ENCODE assay signal across 7 mouse cellular contexts in the genomic region with DNA sequence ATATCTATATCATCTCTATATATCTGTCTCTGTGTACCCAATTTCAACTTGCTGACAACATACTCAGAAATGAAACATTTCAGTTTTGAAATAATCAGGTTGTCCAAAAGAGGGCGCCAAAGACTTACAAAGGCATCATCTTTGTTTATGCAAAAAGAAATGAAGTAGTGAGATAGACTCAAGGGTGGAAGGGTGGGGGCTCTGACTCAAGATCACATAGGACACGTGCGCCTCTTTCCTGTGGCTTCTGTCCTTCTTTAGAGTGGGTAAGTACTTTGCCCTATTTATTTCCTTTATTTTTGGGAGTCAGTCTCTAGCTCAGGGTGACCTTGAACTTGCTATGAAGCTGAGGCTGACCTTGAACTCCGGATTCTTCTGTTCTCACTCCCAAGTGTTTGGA. TPM values are rescaled to one million over a fixed set of nuclear protein-coding genes. Genes with fewer than 3 reads are reported as not detected.
DNase-seq lines count a peak whose midpoint lies in the region; ATAC-seq and TF ChIP-seq lines count a peak whose summit lies in the region.

No protein-coding gene starts in this region.

- H3K36me3 ChIP-seq in kidney, adult 2 months (ENCODE audit: control insufficient read depth, insufficient read depth, low read length): no peaks in the 10 kb centered on the region
- no peaks in the 10 kb centered on the region for H3K36me3 ChIP-seq in kidney, embryonic 16.5 days (ENCODE audit: insufficient read depth, low read length)

- peak; percentile 33 for DNase-seq in kidney, adult 2 months
- DNase-seq in 416B (ENCODE audit: low read depth): peak; percentile 75
- peak; percentile 53 for DNase-seq in CD4-positive, CD25-positive, alpha-beta regulatory T cell, adult 2 months (ENCODE audit: low read depth, low spot score)
- DNase-seq in cerebellum, adult 2 months: peak in 1 of 2 experiments; percentile 47
- peak; percentile 39 for DNase-seq in hindlimb bud, embryonic 11.5 days (ENCODE audit: extremely low spot score, low read depth, low spot score)
- peak; percentile 57 for DNase-seq in naive thymus-derived CD4-positive, alpha-beta T cell, adult 2 months (ENCODE audit: low read depth)

- TF ChIP-seq CTCF in kidney, adult 2 months (conservative IDR thresholded peaks at IDR 0.05; ENCODE audit: insufficient read depth, insufficient read length, low read depth, low read length): peak; percentile 38
- TF ChIP-seq CTCF in cerebellum, adult 2 months (IDR thresholded peaks at IDR 0.05; ENCODE audit: borderline replicate concordance, insufficient read depth, low read depth, low read length): peak; percentile 59; the same call in 1 of the 2 replicates

- H3K4me2 ChIP-seq in kidney, embryonic 16.5 days (replicated peaks; ENCODE audit: low read depth, low read length): no peak overlapping the region

- H3K9me3 ChIP-seq in kidney, embryonic 16.5 days (ENCODE audit: low read length): no peaks in the 10 kb centered on the region

- 29% methylated on average over 4 of the region's 4 CpGs for WGBS in kidney, adult 2 months
- 37% methylated on average over 4 of the region's 4 CpGs for WGBS in kidney, embryonic 16.5 days
- WGBS in cerebellum, adult 2 months: 36% methylated on average over 4 of the region's 4 CpGs

- no peak overlapping the region for H3K4me3 ChIP-seq in kidney, adult 2 months (ENCODE audit: insufficient read depth, low read depth, low read length)
- H3K4me3 ChIP-seq in kidney, embryonic 16.5 days (ENCODE audit: low read length): no peak overlapping the region
- no peak overlapping the region for H3K4me3 ChIP-seq in cerebellum, adult 2 months (replicated peaks; ENCODE audit: insufficient read depth, low read depth, low read length)

- no peak for ATAC-seq in kidney, embryonic 16.5 days (ENCODE audit: low FRiP score, low TSS enrichment)

- no peaks in the 10 kb centered on the region for H3K4me1 ChIP-seq in kidney, adult 2 months (ENCODE audit: control insufficient read depth, insufficient read depth, low read length)
- H3K4me1 ChIP-seq in kidney, embryonic 16.5 days (ENCODE audit: insufficient read depth, low read length): no peaks in the 10 kb centered on the region
- no peaks in the 10 kb centered on the region for H3K4me1 ChIP-seq in cerebellum, adult 2 months (ENCODE audit: control insufficient read depth, insufficient read depth, low read length)

- no peak overlapping the region for H3K9ac ChIP-seq in kidney, embryonic 16.5 days (replicated peaks; ENCODE audit: low read length)

- H3K27me3 ChIP-seq in kidney, adult 2 months (replicated peaks; ENCODE audit: control insufficient read depth, insufficient read depth, low read length): no peaks in the 10 kb centered on the region
- no peaks in the 10 kb centered on the region for H3K27me3 ChIP-seq in kidney, embryonic 16.5 days (ENCODE audit: insufficient read depth, low read length)
- no peaks in the 10 kb centered on the region for H3K27me3 ChIP-seq in cerebellum, adult 2 months (ENCODE audit: control insufficient read depth, insufficient read depth, low read length)

- no peak overlapping the region for H3K27ac ChIP-seq in kidney, adult 2 months (ENCODE audit: insufficient read depth, low read depth, low read length)
- H3K27ac ChIP-seq in kidney, embryonic 16.5 days (ENCODE audit: low read length): no peak overlapping the region
- H3K27ac ChIP-seq in cerebellum, adult 2 months (ENCODE audit: insufficient read depth, low read length): no peak overlapping the region

- TF ChIP-seq POLR2A in kidney, adult 2 months (IDR thresholded peaks at IDR 0.05; ENCODE audit: low read depth, low read length): no peak
- no peak for TF ChIP-seq POLR2A in cerebellum, adult 2 months (IDR thresholded peaks at IDR 0.05; ENCODE audit: borderline replicate concordance, insufficient read depth, low read length)

RNA-seq across cellular contexts. Expression of gene Gm6793, which starts 46.5 kb away (rescaled TPM):
- 0.11 TPM in 1 of 2 replicates, not detected in the other for polyA plus RNA-seq in kidney, adult 2 months (2012; rRNA removed)
- polyA plus RNA-seq in kidney, embryonic 16.5 days (2015; fragmentation: Nextera tagmentation; extraction: Ambion mirVana): 0.75 and 0.78 TPM in 2 replicates
- polyA plus RNA-seq in cerebellum, adult 2 months (2012; rRNA removed): not detected in 2 replicates

RNA-seq across cellular contexts. Expression of gene Terf2ip, which starts 50.2 kb away (rescaled TPM):
- 9.0 and 9.3 TPM in 2 replicates for polyA plus RNA-seq in kidney, adult 2 months (2012; rRNA removed)
- 26.8 and 27.9 TPM in 2 replicates for polyA plus RNA-seq in kidney, embryonic 16.5 days (2015; fragmentation: Nextera tagmentation; extraction: Ambion mirVana)
- 36.3 and 38.0 TPM in 2 replicates for polyA plus RNA-seq in cerebellum, adult 2 months (2012; rRNA removed)

RNA-seq across cellular contexts. Expression of gene Kars, which starts 50.2 kb away (rescaled TPM):
- polyA plus RNA-seq in kidney, adult 2 months (2012; rRNA removed): 48.4 and 55.4 TPM in 2 replicates
- polyA plus RNA-seq in kidney, embryonic 16.5 days (2015; fragmentation: Nextera tagmentation; extraction: Ambion mirVana): 213 and 217 TPM in 2 replicates
- polyA plus RNA-seq in cerebellum, adult 2 months (2012; rRNA removed): 90.2 and 91.7 TPM in 2 replicates
